Mouse (Mus musculus) spleen, postnatal 10 days (tissue): Measurements from ENCODE around the gene Taf1c.

Source experiments
- DNase-seq, 2 experiments: peaks; one replicate each; pipeline ENCODE4 v3.0.0; 2021 to 2022; ENCODE audit warnings: low spot score in 2 of 2

The Taf1c gene

DNA sequence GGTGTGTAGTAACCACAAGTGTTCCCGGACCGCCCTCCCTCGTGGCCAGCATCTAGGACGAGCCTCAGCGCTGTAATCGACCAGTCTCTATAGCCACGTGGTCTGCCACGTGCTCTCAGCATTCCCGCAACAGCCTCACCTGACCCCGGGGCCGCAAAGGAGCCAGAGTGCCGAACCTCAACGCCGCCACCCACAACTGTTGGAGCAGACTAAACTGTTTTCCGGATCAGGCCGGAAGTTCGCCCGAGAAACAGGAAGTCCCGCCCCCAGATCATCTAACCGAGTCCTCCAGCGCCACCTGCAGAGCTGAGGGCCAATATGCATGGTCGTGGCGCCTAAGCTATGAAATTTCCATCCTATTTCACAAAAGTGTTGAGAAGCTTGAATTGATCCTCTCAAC is at the start of gene Taf1c:
Taf1c (minus strand) TSS at position 227 of the 400 bp plus-strand sequence.
- peak; percentile 91 to 97 for DNase-seq

DNA sequence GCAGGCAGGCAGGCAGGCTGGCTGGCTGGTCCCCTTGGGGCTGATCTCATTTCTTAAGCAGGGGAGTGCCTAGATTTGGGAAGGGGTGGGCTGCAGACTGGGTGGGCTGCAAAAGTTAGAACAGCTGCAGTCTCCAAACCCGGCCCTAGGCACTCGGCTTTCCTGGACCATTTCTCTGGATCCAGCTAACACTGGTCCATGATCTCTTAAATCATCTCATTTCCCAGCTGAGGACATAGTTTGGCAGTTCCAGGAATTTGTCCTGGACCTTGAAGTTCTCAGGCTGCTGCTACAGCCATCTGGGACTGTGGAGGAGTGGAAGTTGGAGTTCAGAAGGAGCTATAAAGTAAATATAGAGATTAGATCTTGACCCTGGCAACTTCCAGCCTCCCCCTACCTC is 46.3 kb upstream of the Taf1c start:
- no peak for DNase-seq

DNA sequence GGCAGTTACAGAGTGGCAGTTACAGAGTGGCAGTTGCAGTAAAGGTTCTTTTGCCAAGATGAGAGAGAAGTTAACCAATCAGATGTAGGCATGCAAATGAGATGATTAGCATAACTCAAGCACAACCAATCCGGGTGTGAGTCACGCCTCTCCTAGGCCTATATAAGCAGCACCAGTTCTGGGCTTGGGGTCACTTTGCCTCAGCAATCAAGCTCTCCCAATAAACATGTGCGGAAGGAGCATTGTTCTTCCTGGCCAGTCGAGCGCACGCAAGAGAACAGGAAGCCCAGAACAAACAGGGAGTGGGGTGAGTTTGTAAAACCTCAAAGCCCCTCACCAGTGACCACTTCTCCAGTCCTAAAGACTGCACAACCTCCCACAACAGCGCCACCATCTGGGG is 41.8 kb upstream of the Taf1c start:
- no peak for DNase-seq

DNA sequence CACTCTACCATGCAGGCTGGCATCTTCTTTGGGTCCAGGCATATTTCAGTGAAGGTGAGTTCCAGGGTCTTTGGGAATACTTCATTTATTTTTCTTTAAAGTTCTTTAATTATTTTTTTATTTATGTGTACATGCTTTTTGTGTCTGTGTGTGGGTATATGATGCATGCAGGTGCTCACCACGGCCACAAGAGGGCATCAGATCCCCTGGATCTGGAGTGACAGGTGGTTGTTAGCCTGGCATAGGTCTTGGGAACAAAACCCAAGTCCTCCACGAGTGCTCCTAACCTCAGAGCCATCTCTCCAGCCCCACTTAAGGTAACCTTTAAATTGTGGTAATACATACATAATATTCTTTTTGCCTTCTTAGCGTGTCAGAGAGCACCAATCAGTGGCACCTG is 41.2 kb upstream of the Taf1c start:
- no peak for DNase-seq

DNA sequence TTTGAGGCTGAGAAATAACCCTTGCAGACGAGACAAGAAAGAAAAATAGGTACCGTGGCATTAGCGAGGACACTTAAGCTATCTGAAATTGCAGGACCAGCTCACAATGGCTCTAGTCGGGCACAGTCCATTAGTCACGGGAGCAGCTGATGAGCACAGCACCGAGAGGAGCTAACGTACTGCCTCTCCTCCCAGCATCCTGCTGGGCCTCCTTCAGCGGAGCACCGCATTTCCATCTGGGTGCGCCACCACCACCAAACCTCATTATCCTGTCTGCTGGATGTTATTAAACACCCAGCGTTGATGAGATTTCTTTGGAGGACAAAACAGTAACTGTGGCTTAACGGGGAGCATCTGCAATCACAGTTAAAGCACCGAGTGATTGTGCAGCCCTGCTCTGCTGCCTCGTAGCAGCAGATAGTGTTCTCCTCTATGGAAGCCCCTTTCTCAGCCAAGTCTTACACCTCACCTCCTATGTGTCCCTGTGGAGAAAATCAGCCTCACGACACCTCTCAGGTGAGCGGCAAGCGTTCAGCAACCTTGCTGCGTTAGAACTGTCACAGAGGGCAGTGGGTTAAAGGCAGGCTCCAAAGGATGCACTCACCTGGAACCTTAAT is 40.1 kb upstream of the Taf1c start:
- no peak for DNase-seq

DNA sequence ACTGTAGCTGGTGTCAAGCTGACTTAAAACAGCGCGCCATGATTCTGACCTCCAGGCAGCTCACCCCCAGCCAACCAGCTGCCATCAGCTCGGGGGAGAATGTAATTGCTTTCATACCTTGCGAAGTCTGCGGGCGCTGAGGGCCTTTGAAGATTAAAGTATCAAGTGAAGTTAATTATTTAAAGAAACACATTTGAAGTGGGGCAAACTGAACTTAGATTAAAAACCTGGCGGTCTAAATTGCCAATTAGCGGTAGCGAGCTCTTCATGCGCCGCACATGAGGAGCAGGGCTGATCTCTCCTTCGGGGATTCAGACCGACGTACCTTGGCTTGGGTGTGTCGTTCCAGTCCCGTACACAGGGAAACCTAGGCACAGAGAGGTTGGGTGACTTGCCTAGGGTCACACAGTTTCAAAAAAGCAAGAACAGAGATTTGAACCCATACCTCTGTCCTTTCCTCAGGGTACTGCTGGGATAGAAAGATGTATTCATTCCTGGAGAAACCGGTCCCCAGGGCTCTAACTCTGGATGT is 39.5 kb upstream of the Taf1c start:
- DNase-seq: no peak

DNA sequence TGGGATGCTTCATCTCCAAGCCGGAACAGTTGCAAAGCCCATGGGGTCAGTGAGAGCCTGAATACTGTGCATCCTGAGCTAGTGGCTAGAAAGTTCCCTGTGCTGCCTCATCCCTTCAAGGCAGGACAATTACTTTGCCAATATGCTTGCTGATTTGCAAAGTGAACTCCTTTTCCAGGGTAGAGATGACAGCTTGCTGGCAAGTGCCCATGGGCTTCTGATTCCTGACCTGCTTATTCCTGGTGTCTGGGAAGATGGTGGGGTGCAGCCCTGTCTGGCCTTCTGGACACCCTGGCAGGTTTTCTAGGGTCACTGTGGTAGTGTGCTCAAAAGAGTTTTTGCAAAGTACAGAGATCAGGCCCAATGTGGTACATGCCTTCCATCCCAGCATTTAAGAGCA is 37.9 kb upstream of the Taf1c start:
- DNase-seq: no peak

DNA sequence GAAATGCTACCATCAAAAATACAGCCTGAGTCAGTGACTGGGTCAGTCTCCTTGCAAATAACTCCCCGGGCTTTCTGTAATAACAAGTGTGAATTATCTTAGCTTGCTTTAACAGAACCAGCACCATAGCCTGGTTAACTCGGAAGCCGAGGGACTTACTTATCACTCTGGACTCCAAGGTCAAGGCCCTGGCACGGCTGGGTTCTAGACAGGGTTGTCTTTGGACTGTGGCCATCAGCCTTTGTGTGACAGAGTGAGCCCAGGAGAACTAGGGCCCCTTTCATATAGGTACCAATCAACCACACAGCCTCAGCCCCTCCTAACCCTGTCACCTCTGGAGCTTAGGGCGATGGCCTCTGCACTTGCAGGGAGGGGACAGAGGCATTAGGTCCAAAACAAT is 36.0 kb upstream of the Taf1c start:
- DNase-seq: no peak

DNA sequence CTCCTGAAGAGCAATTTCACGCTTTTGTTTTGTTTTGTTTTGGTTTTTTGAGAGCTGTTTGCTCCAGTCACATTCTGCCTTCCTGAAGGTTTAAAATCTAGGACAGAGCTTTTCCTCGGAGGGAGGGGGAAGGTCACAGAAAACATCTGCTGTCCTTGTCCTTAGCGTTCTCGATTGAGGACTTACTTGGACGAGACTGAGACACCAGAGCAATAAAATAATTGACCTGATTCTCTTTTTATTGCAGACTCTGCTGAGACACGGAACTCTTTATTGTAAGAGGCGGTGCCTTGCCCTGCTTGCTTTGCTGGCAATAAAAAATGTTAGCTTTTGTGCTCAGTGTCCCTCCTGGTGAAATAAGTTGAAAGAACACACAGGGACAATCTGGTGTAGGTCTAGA is 34.8 kb upstream of the Taf1c start:
- no peak for DNase-seq

DNA sequence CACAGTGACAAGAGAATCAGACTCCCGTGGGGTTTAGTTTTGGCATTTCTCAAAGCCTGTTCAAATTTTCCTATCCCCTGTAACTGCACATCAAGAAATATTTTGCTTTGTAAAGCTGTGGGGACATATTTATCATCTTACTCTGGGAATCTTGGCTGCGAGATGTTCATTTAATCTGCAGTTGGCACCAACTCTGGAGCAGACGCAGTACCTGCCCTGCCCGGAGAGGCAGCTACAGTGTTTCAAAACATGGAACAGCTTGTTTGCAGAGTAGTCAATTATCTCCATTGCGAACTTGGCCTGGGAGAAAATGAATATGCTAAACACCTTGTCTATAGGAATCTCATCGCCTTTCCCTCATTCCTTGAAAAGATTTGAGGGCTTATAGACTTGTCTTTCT is 33.2 kb upstream of the Taf1c start:
- no peak for DNase-seq

DNA sequence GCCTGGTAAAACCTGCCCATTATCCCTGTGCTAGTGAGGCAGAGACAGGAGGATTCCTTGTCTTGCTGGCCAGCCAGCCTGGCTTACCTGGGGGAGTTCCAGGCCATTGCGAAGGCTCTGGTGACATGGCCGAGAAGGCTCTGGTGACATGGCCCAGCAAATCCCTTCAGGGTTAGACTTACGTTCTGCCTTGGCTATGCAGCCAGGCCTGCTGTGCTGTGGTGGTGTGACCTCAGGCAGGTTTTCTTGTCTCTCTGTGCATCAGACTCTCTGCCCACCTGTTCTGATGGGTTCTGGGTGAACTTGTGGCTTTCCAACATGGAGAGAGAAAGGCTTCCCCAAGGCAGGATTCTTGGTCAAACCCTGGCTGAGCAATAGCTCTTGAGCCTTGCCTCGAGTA is 32.4 kb upstream of the Taf1c start:
- no peak for DNase-seq

DNA sequence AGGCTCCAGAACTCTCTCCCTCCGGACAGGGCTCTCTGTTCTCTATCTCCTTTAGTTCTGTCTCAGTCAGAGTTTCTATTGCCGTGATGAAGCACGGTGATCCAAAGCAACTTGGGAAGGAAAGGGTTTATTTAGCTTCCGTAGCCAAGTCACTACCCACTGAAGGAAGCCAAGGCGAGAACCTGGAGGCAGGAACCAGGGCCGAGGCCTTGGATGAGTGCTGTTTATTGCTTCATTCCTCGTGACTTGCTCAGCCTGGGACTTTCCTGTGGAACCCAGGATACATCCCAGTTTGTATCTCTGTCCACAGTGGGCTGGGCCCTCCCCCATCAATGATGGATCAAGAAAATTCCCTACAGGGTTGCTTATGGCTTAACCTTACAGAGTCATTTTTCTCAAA is 31.7 kb upstream of the Taf1c start:
- DNase-seq: no peak

DNA sequence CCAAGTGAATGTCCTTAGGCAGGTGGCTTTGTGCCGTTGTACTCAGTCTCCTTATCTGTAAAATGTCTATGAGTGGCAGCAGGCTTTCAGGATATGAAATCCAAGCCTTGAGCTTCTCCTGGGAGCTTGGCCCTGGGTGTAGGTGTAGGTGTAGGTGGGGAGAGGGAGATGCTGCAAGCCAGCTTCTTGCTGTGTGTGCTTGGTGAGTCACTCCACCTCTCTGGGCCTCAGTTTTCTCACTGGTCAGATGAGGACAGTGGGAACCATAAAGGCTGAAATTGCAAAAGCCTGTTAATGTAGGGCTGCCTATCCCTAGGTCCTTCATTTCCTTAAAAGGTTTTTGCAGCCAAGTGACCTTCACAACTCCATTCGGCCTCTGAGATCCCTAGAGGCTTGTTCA is 30.9 kb upstream of the Taf1c start:
- no peak for DNase-seq

DNA sequence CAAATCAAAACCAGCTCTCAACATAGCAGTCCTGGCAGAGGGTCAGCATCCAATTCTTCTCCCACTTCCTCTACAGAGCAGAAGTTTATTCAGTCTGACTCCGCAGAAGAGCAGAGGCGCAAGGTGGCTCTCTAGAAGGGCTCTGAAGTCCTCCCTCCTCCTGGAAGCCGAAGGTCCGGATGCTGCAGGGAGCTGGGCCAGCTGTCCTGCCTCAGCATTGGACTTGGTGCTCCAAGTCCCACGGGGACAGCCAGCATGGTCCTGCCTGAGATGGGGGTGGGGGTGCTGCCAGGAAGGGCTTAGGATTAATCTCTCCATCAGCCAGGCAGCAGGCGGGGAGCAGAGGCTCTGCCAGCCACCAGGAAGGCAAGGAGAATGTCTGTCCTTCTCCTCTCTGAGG is 30.4 kb upstream of the Taf1c start, which contains the start of gene Kcng4:
Kcng4 (minus strand) TSS at position 303 of the 400 bp plus-strand sequence.
- no peak for DNase-seq

DNA sequence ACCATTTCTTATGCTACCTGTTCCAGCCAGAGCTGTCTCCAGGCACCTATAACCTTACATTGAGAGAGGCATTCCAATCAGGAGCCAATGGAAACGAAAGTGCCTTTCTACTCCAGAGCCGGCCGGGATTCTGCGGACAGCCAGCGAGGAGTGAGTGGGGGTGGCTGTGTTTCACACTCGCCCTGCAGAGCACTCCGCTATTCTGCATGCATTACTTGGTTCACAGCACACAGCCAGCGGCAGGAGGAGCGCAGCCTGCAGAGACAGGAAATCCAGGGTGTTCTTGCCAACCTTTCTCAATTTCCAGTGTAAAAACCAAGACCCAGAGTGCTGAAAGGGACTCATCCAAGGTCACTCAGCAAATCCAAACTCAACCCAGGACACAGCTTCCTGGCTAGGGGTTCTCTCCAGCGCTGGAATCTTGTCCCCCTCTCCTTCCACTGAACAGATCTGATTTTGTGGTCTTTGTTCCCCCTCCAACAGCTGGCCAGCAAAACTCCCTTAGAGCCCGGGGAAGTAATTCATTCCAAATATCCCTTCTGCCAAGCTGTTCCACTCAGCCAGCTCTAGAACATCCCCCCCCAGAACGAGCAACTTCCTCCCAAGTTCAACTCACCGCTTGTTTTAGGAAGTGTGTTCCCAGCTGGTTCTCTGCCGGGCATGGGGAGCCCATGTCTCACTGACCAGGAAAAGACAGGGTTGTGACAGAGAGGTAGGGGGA is 29.8 kb upstream of the Taf1c start:
- DNase-seq: no peak

DNA sequence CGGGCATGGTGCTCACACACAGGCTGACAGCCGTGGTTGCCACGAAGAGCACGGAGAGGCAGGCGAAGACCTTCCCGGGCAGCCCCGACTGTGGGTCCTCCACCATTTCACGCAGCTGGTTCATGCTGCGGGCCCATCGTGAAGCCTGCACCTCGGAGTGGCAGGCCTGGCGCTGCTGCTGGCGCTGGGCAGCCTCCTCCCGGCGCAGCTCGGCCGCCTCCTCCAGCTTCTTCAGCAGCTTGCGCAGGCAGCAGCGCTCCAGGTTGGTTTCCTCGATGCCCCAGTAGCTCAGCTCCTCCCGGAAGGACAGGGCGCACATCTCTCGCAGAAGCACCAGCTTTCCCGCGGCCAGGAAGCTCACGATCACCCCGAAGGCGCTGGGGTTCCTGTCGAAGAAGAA is 27.9 kb upstream of the Taf1c start:
- DNase-seq: no peak

DNA sequence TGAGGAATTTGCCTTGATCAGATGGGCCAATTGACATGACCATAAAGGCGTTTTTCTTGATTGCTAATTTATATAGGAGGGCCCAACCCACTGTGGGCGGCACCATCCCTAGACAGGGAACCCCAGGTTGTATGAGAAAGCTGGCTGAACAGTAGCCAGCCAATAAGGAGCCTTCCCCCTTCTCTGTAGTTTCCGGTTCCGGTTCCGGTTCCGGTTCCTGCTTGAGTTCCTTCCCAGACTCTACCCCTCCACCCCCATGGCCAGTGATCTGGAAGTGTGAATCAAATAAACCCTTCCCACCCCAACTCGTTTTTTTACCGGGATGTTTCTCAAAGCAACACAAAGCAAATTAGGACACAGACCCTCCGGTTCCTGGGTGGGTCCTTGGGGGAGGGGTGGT is 27.2 kb upstream of the Taf1c start:
- DNase-seq: no peak

DNA sequence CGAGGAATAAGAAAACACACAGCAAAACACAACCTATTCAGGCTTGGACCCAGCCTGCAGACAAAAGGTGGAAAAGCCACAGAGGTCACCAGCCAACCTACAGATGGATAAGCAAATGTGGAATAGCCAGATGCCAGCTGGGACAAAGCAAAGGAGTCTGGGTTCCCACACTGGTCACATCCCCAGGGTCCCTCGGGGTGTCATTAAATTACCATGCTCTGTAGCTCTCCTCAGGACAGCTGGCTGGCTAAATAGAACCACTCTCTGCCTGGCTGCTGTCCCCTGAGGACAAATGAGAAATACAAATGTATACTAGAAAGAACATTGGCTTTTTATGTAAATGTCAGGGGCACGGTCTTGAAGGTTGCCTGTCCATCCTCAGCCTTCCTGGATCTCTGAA is 25.8 kb upstream of the Taf1c start:
- no peak for DNase-seq

DNA sequence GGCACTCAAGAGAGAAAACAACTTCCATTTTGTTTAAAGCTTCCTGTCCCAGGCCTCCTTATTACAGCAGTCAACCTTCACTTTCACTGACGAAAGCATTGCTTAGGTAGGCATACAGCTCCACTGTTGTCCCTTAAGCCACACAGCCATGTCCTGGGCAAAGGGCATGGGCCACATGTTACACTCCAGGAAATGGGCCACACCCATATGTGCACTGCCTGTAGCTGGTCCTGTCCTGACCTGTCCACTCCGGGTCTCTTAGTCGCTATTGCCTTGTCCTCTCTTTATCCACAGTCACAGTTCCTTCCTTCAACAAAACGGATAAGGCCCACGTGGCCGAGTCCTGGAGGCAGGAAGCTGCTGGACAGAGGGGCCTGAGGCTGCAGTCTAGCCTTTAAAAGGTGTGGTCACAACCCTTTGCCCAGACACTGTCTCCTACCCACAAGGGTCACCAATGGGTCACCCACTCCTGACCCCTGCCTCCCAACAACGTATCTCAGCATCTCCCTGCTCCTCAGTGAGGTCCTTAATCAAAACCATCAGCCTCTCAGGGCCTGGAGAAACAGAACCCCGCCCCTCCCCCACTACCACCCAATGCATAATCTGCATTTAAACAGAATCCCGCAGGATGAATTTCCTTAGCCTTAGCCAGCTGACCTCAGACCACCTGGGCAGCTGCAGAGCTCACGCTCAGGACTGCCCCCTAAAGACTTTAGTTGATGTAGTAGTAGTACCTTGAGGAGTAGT is 22.8 kb upstream of the Taf1c start:
- DNase-seq: no peak

DNA sequence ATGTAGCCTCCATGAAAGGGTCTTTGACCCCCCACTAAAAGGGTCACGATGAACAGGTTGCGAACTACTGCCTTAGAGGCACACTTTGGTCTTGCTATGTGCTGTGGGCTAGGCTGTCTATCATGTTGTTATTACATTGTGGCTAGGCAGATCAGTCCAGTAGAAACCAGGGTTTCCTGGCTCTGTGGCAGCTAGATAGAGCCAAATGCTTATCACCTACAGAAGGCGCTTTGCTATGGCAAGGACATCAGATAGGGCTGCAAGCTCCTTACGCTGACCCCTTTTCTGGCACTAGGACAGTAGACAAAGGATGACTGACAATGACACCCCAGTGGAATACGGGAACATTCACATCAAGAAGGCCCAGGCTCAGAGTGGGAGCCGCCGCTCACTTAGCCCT is 22.2 kb upstream of the Taf1c start:
- DNase-seq: no peak

DNA sequence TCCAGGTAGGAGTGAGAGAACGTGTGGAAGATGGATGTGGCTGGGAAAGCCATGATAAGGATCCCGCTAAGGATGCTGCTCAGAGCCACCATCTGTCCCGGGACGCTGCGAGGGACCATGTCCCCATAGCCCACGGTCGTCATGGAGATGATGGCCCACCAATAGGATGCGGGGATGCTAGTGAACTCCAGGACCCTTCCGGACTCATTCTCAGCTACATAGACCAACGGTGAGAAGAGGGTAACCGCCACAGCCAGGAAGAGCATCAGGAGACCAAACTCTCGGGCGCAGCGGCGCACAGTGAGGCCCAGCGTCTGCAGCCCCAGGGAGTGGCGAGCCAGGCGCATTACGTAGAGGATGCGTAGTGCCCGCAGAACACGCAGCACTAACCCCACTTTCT is 20.8 kb upstream of the Taf1c start:
- no peak for DNase-seq

DNA sequence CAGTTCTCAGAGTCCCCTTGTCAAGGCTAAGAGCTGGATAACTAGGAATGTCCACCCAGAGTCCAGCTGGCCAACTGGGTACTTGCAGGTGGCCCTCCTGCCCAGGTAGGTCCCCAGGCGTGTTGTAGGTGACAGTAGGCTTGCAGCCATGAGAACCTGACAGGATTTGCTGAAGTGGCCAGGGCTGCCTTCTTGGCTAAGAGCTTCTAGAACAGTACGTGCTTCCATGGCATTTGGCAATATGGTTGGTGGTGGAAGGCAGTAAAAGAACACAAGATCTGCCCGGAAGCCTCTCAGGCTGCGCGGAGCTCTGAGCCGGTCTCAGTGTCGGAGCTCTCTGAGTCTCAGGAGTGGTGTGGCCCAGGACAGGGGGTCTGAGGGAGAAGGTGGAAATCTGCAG is 19.9 kb upstream of the Taf1c start:
- DNase-seq: no peak

DNA sequence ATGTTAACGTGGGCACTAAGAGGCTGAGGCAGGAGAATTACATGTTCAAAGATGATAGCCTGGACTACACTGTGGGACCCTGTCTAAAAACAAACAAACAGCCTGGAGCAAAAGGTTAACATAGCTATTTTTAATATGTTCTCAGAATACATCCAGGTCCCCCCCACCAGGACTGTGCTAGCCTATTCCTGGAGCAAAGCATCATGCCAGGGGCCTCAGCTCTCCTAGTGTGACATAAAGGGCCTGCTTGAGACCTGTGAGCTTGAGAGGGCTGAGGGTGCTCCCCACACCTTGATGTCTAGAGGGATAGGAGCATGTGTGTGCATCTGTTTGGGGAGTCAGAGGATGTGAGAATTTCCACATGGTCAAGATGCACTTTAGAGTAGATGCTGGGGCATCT is 18.7 kb upstream of the Taf1c start:
- DNase-seq: no peak
